Mouse (Mus musculus) frontal cortex, postnatal 14 days (tissue): ENCODE measurements around the gene Sh3bp1.

Experiments used
- DNase-seq, 2 experiments: peaks; one replicate each; pipeline ENCODE4 v3.0.0; 2022; ENCODE audit warnings: low spot score in 2 of 2

The Sh3bp1 gene

DNA sequence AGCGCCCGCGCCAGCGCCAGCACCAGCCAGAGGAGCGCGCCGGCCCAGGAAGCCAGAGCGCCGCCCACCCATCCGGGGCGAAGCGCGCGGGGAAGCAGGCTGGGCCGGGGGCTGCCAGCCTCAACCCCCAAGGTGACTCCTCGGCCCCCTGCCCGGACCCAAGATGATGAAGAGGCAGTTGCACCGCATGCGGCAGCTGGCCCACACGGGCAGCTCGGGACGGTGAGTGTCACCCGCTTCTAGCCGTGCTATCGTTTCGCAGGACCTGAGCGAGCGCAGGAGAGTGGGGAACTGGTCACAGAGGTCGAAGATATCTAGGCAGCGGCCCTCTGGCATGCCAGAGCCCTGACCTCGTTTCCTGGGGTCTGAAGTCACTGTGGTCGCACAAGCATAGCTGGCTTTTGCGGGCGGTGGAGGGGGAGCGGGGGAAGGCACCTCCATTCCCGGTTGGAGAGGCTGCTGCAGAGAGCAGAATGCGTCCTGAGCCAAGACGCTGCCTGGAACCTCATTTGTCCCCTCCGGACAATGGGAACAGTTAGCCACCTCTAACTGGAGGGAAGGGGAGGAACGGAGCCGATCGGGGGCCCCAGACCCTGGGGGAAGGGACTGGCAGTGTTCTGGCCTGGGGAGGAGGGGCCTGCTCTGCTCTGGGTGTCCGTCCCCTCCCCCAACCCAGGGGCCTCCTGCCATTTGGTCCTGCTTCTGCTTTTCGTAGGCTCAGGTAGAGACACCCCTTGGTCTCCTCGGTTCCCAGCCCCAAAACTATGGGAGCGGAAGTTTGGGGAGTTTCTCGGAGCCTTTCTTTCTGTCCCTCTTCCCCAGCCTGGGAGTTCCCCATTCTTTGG is at the start of gene Sh3bp1:
Gene Sh3bp1 (plus strand): TSS at position 29 of the 845 bp plus-strand sequence.
- DNase-seq = no peak

DNA sequence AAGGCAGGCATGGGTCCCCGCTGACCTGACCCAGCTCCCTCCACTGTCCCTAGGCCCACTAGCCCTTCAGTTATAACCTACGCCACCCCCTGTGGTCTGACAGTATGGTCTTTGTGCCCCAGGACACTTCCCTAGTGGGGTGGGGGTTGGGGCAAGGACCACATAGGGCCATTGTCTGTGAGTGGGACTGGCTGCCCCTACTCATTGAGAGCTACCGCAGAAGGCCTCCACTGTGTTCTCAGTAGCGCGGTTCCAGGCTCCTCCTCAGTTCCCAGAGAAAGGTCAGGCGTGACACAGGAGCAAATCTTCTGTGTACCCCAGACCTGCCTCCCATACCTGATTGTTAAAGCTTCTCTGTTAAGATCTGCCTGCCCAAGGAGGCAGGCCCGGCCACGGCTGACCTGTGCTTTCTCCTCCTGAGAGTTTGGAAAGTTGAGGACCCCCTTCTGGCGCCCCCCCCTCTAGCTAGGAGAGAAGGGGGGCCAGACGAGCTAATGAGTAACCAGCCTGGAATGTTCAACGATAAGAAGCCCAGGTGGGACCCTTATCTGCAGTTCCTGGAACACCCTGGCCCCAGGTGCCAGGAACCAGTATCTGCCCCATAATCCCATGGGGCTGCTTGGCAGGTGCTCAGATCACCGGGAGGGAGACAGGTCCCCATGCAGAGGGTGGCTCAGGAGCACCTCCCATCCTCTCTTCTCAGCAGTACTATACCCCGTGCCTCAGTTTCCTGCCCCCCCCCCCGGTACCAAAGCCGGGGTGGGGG is 49.3 kb upstream of the Sh3bp1 start:
- no peak for DNase-seq

DNA sequence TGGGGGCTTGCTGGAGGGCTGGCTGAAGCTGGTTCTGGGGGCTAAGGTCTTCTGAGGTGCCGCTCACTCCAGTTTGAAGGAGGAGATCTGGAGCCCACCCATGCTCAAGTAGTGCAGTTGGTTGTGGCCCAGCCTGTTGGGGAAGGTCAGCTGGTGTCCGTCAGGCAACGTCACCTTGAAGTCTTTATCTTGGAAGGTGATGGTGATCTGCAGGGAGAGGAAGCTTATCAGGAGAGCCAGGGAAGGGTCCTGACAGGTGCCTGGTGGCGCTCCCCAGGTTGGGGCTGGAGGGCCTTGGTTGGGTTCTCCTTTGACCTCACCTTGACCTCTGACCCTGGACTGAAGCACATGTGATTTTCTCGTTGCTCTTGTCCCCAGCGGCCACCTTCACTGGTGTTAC is 48.6 kb upstream of the Sh3bp1 start:
- DNase-seq = no peak

DNA sequence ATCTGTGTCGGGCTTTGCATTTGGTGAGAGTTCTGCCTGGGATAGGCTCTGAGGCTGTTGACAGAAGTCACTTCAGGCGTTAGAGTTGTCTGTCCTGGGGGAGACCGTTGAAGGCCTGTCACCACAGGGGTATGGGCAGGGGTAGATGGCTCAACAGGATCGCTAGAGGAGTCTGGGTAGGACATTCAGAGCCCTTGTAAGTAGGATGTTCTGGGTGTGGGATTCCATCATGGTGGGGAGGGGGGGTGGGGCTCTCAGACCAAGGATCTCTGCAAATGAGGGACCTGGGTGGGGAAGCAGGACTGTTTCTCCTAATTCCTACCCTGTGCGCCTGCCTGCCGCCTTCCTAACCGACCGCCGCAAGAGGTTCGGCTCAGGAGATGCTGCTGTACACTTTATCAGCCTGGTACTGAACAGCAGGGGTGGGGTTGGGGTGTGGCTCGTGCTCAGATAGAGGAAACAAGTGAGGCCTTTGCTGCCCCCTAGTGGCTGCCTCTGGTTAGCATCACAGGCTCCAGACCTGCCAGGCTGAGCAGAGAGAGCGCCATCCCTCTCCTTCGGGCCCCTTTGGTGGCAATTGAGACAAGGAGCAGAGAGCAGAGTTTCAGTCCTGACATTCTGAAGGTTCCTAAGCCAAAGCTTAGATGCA is 47.9 kb upstream of the Sh3bp1 start:
- DNase-seq = peak; percentile 73 to 87

DNA sequence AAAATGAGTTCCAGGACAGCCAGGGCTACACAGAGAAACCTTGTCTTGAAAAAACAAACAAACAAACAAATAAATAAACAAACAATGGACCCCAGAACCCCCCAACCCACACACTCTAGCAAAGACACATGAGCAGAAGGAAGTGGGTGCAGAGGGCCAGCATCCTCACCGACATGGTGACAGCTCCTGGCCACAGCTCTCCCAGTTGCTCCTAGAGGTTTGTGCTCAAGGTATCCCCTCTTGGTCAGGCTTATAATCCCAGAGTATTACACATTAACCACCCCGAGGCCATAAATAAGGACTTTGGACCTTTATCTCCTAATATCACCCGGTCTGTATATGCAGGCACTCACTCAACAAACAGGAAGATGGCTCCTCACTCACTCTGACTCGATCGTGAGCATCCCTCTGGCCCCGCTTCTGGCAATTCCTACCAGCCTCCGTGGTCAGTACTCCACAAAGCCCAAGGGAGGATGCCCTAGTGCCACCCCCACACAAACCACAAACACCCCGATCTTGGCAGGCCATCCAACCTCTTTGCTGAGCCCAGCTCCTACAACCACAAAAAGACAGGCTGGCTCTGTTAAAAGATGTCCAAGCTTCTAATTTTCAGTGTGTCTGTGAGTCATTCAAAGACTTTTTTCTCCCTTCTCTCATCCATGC is 44.1 kb upstream of the Sh3bp1 start, which contains the start of gene Lgals2:
Gene Lgals2 (minus strand): TSS at position 227 of the 663 bp plus-strand sequence.
- no peak for DNase-seq

DNA sequence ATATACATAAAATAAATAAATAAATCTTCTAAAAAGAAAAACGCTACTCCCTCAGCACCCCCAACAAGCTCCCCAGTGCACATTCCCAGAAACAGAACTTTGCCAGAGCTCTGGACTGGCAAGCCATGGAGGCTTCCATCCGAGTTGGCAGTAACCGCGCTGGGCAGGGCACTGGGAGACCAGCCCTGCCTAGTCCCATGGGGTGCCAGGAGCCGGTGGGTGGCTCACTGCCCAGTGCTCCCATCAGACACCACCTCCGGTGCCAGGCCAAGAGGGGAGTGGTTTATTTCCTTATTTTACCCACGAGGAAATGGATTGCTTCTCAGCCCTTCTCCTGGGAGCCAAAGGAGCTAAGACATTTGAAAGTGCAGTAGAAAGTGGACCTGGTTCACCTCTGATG is 42.6 kb upstream of the Sh3bp1 start:
- DNase-seq = no peak

DNA sequence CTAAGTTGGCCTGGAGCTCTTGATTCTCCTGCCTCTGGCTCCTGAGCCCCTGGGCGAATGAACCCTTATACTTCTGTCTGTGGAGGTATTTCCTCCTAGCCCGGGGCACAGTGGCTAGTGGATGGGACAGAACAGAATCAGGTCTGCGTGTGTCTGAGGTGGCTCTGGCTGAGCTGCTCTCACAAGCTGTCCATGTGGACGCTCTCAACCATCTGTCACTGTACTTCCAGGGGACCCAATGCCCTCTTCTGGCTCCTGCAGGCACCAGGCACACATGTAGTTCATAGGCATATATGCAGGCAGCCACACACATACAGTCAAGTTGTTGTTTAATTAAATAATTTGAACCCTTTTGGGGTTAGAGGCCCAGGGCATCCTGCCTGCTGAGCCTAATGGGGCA is 40.3 kb upstream of the Sh3bp1 start:
- no peak for DNase-seq

DNA sequence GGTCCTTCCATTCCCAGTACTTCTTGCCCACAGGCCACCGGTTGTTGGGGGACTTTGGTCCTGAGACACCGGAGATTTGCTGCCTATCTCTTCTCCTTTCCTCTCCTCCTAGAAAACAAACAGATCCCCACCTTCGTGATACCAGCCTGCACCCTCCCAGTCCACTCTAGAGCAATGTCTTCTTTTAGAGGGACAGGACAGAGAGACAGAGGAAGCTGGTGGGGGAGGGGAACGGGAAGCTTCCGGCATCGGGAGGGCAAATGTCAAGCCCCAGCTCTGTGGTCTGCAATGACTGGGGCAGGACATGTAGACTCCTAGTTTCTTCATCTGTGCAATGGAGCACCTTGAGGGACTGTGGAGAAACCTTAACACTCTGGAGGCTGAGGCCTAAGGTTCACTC is 39.9 kb upstream of the Sh3bp1 start:
- no peak for DNase-seq

DNA sequence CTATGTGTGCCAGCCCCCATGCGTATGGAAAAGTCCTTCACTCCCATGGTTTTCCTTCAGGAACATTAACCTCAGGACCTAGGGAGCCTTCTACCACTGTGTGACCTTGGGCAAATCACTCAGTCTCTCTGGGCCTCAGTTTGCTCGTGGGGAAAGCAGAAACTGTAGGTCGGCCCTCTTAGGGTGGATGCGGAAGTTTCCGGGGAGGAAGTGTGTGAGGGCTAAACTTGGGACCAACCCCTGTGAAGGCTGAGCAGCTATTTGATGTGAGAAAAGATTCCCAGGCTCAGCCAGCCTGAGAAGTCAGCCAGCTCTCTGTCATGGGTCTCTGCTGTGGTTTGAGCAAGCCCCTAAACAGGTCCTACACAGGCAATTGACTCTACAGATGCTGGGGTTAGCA is 37.3 kb upstream of the Sh3bp1 start:
- DNase-seq = no peak

DNA sequence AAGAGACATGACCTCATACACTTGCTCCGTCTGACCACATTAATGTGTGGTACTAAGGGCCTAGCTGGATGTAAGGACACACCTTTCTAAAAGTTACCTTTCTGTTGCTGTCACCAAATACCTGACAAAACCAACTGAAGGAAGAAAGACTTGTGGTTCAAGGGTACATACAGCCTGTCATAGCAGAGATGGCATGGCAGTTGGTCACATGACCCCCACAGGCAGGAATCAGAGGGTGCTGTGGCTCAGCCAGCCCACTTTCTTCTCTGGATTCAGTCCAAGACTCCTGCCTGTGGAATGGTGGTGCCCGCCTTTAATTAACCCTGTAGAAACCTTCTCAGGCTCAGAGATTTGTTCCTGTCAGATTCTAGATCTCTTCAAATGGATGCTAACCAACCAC is 36.4 kb upstream of the Sh3bp1 start:
- no peak for DNase-seq

DNA sequence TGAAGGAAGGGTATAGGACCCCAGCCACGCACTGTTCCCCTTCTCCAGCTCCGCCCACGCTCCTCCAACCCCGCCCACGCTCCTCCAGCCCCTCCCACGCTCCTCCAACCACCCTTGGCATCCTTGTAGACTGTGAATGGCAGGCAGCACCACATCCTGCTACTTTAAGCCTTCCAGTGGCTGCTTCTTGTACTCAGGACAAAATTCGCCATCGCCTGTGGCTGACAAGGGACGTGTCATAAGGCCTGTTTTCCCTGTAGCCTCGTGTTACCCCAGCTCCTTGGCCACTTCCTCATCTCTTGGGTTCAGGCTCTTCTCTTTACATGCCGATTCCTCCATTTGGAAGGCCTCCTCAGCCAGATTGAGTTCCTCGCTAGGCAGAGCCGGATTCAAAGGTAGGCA is 35.7 kb upstream of the Sh3bp1 start:
- DNase-seq = no peak

DNA sequence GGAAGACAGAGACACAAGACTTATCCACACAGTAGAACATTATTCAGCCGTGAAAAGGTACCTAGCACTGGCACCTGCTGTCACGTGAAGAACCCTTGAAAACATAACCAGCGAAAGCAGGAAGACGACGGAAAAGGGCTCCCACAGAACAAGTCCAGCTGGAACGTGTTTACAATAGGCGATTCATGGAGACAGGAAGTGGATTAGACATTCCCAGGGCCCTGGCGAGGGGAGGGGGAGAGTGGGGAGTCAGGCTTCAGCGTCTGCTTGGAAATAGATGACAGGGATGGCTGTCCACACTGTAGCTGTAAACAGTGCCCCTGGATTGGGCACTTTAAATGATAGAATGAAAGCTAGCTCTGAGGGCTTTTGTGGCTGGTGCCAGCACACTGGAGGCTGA is 31.2 kb upstream of the Sh3bp1 start:
- no peak for DNase-seq

DNA sequence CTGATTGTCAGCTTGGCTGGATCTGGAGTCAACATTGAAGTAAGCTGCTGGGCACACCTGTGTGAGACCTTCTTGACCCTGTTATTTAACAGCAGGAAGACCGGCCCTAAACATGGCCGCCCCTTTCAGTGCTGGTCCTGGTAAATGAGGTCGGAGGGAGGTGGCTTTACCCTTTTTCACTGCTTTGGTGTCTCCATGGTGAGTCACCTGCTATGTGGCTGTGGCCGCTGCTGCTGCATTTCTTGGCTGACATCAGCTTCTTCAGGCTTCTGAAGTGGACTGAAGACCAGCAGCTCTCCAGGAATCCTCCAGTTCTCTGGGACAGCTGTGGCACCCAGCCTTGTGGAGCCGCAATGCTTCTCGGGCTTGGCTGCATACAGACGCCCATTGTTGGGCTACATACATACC is 30.7 kb upstream of the Sh3bp1 start:
- DNase-seq = no peak

DNA sequence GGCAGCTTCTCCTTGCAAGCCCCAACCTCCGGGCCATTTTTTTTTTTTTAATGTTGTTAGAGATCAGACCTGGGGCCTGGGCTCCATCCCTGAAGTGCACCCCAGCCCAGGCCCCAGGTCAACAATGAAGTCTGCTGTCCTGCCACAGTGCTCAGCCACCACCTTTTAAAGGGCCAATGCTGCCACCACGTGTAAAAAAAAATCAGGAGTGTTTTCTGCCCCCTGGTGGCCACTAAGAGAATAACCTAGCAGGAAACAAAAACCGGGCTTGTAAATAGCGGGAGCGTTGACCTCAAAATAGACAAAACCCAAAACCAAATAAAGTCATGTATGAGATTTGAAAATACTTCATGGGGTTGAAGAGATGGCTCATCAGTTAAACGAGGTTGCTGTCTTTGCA is 29.8 kb upstream of the Sh3bp1 start:
- DNase-seq = no peak

DNA sequence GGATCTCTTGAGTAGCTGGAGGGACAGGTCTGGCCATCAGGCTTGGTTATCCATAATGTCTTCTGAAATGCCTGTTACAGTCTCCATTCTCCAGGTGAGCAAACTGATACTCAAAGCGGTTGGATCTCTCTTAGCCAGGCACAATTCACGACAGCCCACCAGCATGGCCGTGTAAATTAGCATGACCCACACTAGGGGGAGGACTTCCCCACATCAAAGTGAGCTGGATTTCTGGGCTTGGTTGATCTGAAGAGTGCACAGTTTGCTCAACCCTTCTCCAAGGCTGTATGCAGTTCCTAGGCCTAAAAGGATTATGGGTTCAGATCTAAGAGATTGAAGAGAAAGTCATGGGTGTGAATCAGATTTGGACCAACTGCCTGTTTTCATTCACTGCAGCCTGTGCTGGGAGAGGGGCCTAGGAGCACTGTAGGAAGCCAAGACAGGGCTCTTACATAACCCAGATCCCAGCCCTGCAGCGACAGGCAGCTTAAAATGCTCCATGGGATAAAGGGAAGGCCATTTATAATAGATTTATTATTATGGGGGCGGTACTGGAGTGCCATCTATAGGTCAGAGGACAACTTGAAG is 27.5 kb upstream of the Sh3bp1 start:
- DNase-seq = no peak

DNA sequence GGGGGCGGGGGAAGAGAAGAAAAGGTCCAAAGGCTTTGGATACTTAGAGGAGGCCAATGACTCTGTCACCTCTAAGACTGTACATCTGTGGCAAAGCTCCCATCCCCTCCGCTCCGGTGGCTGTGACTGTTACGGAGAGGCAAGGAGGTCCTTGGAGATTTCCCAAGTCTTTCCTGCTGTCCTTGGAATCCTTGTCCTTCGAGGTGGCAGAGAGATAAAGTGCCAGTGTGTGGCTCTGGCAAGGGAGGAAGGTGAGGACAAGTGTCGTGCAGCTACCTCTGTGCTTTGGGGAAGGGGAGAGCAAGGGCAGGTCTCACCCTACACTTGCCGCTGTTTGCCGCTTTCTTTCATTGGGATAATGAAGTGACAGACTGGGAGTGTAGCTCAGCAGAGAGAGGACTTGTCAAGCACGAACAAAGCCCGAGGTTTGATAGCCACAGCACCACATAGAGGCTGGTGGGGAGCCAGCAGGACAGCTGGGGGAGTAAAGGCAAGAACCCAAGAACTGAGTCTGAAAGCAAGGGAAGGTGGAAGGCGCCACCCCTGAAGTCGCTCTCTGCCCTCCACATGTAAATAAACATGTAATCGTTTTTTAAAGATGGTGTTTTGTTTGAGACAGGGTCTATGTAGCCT is 25.6 kb upstream of the Sh3bp1 start:
- DNase-seq = no peak

DNA sequence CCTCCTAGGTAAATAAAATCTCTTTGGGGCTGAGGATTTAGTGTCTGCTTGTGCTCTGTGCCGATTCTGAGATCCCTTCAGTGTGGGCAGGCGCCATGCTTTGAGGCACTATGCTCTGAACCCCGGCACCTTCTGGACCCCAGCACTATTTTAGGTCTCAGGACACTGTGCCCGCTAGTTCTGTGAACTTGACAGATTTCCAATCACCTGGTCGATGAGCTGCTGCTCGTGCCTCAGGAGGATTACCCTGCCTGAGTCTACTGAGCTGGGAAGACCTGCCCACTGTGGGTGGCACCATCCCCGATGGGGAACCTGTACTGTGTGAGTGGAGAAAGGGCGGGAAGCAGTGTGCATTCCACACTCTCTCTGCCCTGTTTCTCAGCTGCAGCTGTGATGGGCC is 24.6 kb upstream of the Sh3bp1 start:
- no peak for DNase-seq

DNA sequence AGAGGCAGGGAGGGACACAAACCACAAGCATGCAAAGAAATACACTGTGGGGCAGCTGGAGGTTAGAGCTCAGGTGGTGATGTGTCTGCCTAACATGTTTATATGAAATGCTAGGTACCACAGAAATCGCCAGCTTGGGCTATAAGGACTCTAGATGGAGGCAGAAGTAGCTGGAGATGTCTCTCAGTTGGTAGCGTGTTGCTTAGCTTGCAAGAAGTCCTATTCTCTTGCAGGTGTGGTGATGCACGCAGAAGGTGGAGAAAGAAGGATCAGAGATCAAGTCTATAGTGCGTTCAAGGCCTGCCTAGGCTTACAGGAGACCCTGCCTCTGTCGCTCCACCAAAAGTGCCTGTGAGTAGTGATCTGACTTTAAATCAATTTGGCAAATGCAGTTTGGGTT is 24.0 kb upstream of the Sh3bp1 start:
- no peak for DNase-seq

DNA sequence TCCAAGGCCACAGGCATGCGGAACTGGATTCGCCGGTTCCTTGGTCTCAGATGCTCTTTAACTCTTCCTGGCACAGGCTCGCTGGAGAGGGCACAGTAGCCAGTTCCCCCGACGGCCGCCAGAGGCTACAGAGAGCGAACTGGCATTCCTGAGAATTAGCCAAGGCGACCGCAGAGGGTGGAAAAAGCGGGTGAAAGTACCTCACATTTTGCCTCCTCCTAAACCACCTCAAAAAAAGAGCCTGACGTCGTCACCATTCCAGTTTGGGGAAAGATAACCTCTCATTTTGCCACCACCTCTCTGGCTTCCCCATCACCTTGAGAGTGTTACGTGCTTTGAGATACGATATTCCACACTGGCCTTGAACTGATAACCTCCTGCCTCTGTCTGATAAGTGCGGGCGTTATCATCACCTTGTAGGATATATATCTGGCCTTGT is 23.3 kb upstream of the Sh3bp1 start:
- peak; percentile 73 to 79 for DNase-seq

DNA sequence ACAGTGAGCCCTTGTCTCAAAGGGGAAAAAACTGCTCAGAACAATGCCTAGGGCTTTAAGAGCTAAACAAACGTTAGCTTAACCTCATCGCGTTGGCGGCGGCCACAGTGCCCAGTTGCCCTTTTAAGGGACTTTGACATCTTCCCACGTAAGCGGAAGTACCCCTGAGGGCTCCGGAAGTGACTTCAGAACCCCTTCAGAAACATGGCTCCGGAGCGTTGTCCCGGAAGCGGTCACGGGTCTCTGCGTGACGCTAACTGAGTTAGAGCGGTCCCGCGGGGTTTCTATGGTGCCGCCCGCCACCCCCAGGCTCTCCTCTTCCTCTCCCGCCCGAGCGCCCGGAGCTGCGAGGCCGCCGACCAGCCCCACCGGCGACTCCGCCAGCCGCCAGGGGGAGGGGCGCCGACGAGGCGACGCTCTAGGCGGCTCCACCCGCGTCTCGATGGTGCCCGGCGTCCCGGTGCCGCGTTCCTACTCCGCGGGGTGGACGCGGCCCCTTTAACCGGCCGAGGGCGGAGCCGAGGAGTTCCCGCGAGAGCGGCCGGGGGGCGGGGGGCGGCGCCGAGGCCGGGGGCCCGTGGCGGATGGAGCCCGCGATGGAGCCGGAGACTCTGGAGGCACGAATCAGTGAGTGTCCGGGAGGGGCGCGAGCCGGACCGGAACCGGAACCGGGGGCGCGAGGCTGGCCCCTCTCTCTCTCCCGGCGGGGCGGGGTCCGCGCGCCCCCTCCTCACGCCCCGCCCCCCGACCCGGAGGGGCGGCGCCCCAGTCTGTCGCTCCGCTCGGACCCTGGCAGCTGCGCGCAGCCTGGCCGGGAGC is 22.4 kb upstream of the Sh3bp1 start, which contains the start of gene Gga1:
Gene Gga1 (plus strand): TSS at position 200 of the 819 bp plus-strand sequence.
- DNase-seq = peak; percentile 93 to 95
